Mouse (Mus musculus) ovary, postnatal 36 days (tissue): ENCODE measurements around the gene B230104I21Rik.

Experiments used
- DNase-seq: peaks from one replicate; pipeline ENCODE4 v3.0.0; 2022; ENCODE audit warnings: low spot score, mixed read lengths

B230104I21Rik gene

DNA sequence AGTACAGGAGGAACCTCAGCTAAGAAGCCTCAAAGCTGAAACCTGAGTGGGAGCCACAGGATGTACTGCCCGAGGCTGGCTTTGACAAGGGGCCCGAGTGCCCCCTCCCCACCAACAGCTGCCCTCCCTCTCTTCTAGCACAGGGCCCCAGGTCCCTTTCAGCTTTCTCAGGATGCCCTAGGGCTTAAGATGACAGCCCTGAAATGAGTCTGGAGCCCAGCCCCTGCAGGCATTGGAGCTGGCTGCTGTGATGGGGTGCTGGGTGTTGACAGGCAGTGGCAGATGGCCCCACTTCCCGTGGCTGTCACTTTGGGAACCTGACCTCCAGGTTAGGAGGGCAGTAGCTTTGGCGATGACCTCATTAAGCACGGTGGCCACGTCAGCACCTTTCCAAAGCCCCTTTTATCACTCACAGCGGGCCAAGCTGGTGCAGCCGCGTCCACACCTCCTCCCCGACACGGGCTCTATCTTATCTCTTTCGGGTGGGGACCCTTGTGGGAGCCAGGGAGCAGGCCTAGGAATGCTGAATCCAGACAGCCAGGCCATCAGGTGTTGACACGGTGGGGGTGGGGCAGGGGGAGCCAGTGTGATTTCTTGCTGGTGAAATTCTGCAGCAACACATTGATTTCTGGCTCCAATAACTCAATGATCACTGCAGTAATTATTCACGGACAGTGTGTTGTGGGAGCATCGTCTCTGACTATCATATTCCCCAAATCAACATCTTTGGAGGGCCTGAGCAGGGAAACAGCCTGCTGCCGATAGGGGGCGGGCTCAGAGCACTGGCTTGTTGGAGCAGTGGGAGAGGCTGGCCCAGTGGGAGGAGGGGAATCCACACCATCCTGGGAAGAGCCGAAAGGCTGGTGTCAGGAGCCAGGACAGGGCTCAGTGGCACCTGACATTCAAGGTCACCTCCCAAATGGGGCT is 57.5 kb downstream of the B230104I21Rik start:
- DNase-seq = peak; percentile 47

DNA sequence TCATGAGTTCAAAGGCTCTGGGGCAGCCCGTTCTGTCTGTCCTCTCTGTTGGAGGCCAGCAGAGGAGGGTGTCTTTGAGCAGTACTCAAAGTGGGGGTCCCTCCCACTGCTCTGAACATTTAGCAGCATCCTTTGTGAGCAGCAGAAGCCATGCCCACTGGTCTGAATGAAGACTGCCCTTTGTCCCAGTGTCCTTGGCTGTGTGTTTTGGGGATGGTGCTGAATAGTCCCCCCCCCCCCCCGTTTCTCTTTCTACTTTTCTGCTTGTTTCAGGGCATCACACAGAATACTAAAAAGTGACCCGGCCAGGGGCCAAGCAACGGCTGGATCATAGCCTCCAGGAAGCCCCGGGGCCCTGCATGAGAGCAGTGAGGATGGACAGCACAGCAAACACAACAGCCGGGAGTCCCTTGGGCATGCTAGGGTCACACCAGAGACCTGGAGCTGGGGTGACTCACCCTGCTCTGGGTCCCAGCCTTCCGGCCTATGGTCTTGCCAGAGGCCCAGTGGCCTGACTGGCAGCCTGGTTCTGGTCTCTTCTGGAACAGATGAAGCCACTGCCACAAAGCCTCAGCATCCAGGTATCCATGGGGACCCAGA is 58.3 kb downstream of the B230104I21Rik start:
- no peak for DNase-seq

DNA sequence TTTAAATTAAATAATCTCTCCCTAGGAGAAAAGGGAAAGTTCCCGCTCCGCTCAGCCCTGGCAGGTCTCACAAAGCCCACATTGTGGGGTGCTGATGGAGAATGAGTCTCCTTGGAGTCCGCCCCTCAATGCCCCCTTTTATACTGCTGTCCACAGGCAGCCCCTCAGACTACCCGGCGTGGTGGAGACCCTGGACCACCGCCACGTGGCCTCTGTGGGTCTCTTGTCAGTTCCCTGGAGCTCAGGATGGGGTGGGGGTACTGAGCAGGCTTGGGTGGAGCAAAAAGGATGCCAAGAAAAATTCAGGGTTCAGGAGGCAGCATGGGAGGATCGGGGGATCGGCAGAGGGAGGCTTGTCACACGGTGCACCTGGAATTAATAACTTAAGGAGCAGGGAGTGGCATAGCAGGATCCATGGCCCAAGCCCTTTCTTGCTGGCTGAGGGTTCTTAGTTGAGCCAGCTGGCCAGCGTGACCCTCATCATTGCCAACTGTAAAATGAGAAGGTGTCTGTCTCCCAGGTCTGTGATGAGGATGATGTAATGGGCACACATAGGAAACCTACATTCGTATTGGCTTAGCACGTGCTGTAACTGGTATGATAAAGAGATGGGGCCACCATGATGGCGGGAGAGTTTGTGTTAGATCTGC is 60.9 kb downstream of the B230104I21Rik start:
- DNase-seq = no peak
